Mouse (Mus musculus) CH12.LX (cell line): ENCODE measurements around the gene Xylb. TPM values are rescaled to one million over a fixed set of nuclear protein-coding genes. Genes with fewer than 3 reads are reported as not detected.

ENCODE experiments used
- DNase-seq: peaks from one replicate; pipeline ENCODE4 v3.0.0-alpha.2; 2013; ENCODE audit errors: extremely low read depth
- H3K27ac ChIP-seq: 2 replicates; pipeline ENCODE4 v1.5.1; 2012; ENCODE audit warnings: low read depth, mild to moderate bottlenecking, control low read depth, moderate library complexity; ENCODE audit not compliant: insufficient read depth
- H3K27me3 ChIP-seq: replicated peaks from 2 replicates; pipeline ENCODE3; 2012; ENCODE audit warnings: inconsistent platforms
- H3K36me3 ChIP-seq, 2 experiments: replicated peaks in 1 of 2; 2 replicates each; pipeline versions ENCODE3 to v1.6.1; 2012; ENCODE audit warnings: inconsistent platforms in 1 of 2, low read length in 1 of 2, mild to moderate bottlenecking in 1 of 2, mixed read lengths in 1 of 2, moderate library complexity in 1 of 2; ENCODE audit not compliant: control insufficient read depth in 1 of 2, insufficient read depth in 1 of 2
- H3K4me1 ChIP-seq, 2 experiments: 2 replicates each; pipeline ENCODE4 v1.6.1; 2012; ENCODE audit warnings: inconsistent platforms in 1 of 2, moderate library complexity in 1 of 2; ENCODE audit not compliant: insufficient read depth in 2 of 2, control insufficient read depth in 1 of 2
- H3K4me2 ChIP-seq: 2 replicates; pipeline ENCODE4 v1.6.1; 2012; ENCODE audit warnings: low read depth, mild to moderate bottlenecking, control low read depth; ENCODE audit not compliant: poor library complexity, insufficient read depth, severe bottlenecking
- H3K4me3 ChIP-seq, 3 experiments: fragments of 150-350 bp in 1 of 3; sonication (generic) in 1 of 3; replicated peaks in 1 of 3; 2 replicates each; pipeline versions ENCODE3 to v1.5.1; 2011 to 2012; ENCODE audit warnings: low read depth in 2 of 3, low read length in 2 of 3, mild to moderate bottlenecking in 2 of 3, moderate library complexity in 2 of 3, control low read depth in 1 of 3, improper control_type of control experiment in 1 of 3, inconsistent platforms in 1 of 3, mixed read lengths in 1 of 3; ENCODE audit not compliant: poor library complexity in 1 of 3
- H3K79me2 ChIP-seq: replicated peaks from 2 replicates; pipeline ENCODE4 v1.6.1; 2012; ENCODE audit warnings: mild to moderate bottlenecking, moderate library complexity; ENCODE audit not compliant: control insufficient read depth, poor library complexity, insufficient read depth, severe bottlenecking; ENCODE audit errors: extremely low read depth
- H3K9ac ChIP-seq: 2 replicates; pipeline ENCODE4 v1.6.1; 2012; ENCODE audit warnings: low read depth, mild to moderate bottlenecking, control low read depth, moderate library complexity; ENCODE audit not compliant: insufficient read depth
- H3K9me3 ChIP-seq: replicated peaks from 2 replicates; pipeline ENCODE3; 2012; ENCODE audit warnings: low read length, inconsistent platforms, mixed read lengths
- BHLHE40 ChIP-seq: IDR thresholded peaks from 2 replicates; pipeline ENCODE4 v1.6.1; 2011; ENCODE audit warnings: mild to moderate bottlenecking, low read depth, low read length, improper control_type of control experiment
- CHD2 ChIP-seq: IDR thresholded peaks from 2 replicates; pipeline ENCODE4 v1.6.1; 2011; ENCODE audit warnings: low read length, improper control_type of control experiment
- CTCF ChIP-seq, 2 experiments: IDR thresholded peaks in 1 of 2; conservative IDR thresholded peaks in 1 of 2; 2 replicates each; pipeline ENCODE4 v1.5.1; 2011 to 2012; ENCODE audit warnings: low read depth in 2 of 2, low read length in 2 of 2, improper control_type of control experiment in 1 of 2, inconsistent platforms in 1 of 2, mild to moderate bottlenecking in 1 of 2, moderate library complexity in 1 of 2
- ELF1 ChIP-seq: IDR thresholded peaks from 2 replicates; pipeline ENCODE4 v1.6.1; 2014; ENCODE audit warnings: low read depth, mild to moderate bottlenecking, inconsistent platforms, low read length, improper control_type of control experiment
- EP300 ChIP-seq: IDR thresholded peaks from 2 replicates; pipeline ENCODE4 v1.6.1; 2011; ENCODE audit warnings: low read length, improper control_type of control experiment
- ETS1 ChIP-seq: conservative IDR thresholded peaks from 2 replicates; pipeline ENCODE4 v1.6.1; 2012; ENCODE audit warnings: low read depth, mild to moderate bottlenecking, inconsistent platforms, low read length, improper control_type of control experiment, moderate library complexity
- HCFC1 ChIP-seq: IDR thresholded peaks from 2 replicates; pipeline ENCODE4 v1.6.1; 2012; ENCODE audit warnings: low read depth, mild to moderate bottlenecking, inconsistent platforms, low read length, improper control_type of control experiment
- JUN ChIP-seq: IDR thresholded peaks from 2 replicates; pipeline ENCODE4 v1.6.1; 2011; ENCODE audit warnings: low read depth, mild to moderate bottlenecking, low read length, improper control_type of control experiment, moderate library complexity; ENCODE audit not compliant: insufficient read depth
- JUND ChIP-seq: conservative IDR thresholded peaks from 2 replicates; pipeline ENCODE4 v1.6.1; 2011; ENCODE audit warnings: low read depth, low read length, improper control_type of control experiment
- KAT2A ChIP-seq: IDR thresholded peaks from 2 replicates; pipeline ENCODE4 v1.6.1; 2012; ENCODE audit warnings: low read length, improper control_type of control experiment, inconsistent platforms; ENCODE audit not compliant: insufficient replicate concordance
- MAFK ChIP-seq: IDR thresholded peaks from 2 replicates; pipeline ENCODE4 v1.6.1; 2011; ENCODE audit warnings: low read length, improper control_type of control experiment; ENCODE audit not compliant: insufficient replicate concordance
- MAZ ChIP-seq: IDR thresholded peaks from 2 replicates; pipeline ENCODE4 v1.6.1; 2012; ENCODE audit warnings: low read depth, mild to moderate bottlenecking, inconsistent platforms, low read length, improper control_type of control experiment, moderate library complexity
- MXI1 ChIP-seq: IDR thresholded peaks from 2 replicates; pipeline ENCODE4 v1.6.1; 2011; ENCODE audit warnings: mild to moderate bottlenecking, low read depth, low read length, improper control_type of control experiment
- MYC ChIP-seq: IDR thresholded peaks from 2 replicates; pipeline ENCODE4 v1.6.1; 2011; ENCODE audit warnings: low read depth, mild to moderate bottlenecking, improper control_type of control experiment, low read length
- NRF1 ChIP-seq: IDR thresholded peaks from 2 replicates; pipeline ENCODE4 v1.6.1; 2014; ENCODE audit warnings: low read depth, mild to moderate bottlenecking, inconsistent platforms, low read length, improper control_type of control experiment, moderate library complexity
- POLR2A ChIP-seq: IDR thresholded peaks from 2 replicates; pipeline ENCODE4 v1.6.1; 2011; ENCODE audit warnings: low read depth, mild to moderate bottlenecking, improper control_type of control experiment, low read length
- POLR2AphosphoS2 ChIP-seq: IDR thresholded peaks from 2 replicates; pipeline ENCODE4 v1.6.1; 2011; ENCODE audit warnings: low read depth, low read length, improper control_type of control experiment
- RCOR1 ChIP-seq: conservative IDR thresholded peaks from 2 replicates; pipeline ENCODE4 v1.6.1; 2012; ENCODE audit warnings: low read depth, mild to moderate bottlenecking, inconsistent platforms, low read length, improper control_type of control experiment
- SIN3A ChIP-seq: IDR thresholded peaks from 2 replicates; pipeline ENCODE4 v1.6.1; 2012; ENCODE audit warnings: low read length, improper control_type of control experiment, inconsistent platforms
- TCF12 ChIP-seq: IDR thresholded peaks from 2 replicates; pipeline ENCODE4 v1.6.1; 2014; ENCODE audit warnings: low read depth, mild to moderate bottlenecking, inconsistent platforms, low read length, improper control_type of control experiment
- UBTF ChIP-seq: IDR thresholded peaks from 2 replicates; pipeline ENCODE4 v1.6.1; 2012; ENCODE audit warnings: low read depth, mild to moderate bottlenecking, inconsistent platforms, low read length, improper control_type of control experiment, moderate library complexity
- USF1 ChIP-seq: IDR thresholded peaks from 2 replicates; pipeline ENCODE4 v1.6.1; 2014; ENCODE audit warnings: low read depth, mild to moderate bottlenecking, inconsistent platforms, low read length, improper control_type of control experiment
- dilution Hi-C: fragments of 300-500 bp; cut with MboI; formaldehyde crosslinking; loops from 2 replicates; pipeline ENCODE4 v1.14.3; 2020; ENCODE audit warnings: low sequenced_read_pairs; ENCODE audit not compliant: extremely low pct_unique_long_range_greater_than_20kb, extremely low pct_ligation_motif_present
- in situ Hi-C: fragments of 300-500 bp; cut with MboI; formaldehyde crosslinking; loops from 3 replicates; pipeline ENCODE4 v1.14.3; 2019; ENCODE audit warnings: low sequenced_read_pairs, low pct_ligation_motif_present, low pct_unique_long_range_greater_than_20kb, mixed read lengths
- polyA plus RNA-seq: library from polyadenylated mRNA; unstranded; fragments of >175 nt; gene quantifications from 2 replicates; pipeline ENCODE4 v1.2.1, GENCODE M21; 2012; ENCODE audit warnings: low read depth; ENCODE audit not compliant: insufficient read length
- total RNA-seq, 2 experiments: library from RNA; depleted of rRNA; stranded (reverse); fragments of 300-350 nt in 1 of 2; fragments of >200 nt in 1 of 2; gene quantifications; 2 replicates each; pipeline ENCODE4 v1.2.3; 2012 to 2014

The Xylb gene
- total and polyA plus RNA-seq, 3 experiments: 2.5 to 7.1 (median 4.8) TPM

- TF ChIP-seq KAT2A: no peak
- TF ChIP-seq, all 38 proteins: peak for 0
These were observed 26.8 kb upstream of the Xylb start (continued) for GRCm38 (mm10) chr9:119330186-119330963.

DNA sequence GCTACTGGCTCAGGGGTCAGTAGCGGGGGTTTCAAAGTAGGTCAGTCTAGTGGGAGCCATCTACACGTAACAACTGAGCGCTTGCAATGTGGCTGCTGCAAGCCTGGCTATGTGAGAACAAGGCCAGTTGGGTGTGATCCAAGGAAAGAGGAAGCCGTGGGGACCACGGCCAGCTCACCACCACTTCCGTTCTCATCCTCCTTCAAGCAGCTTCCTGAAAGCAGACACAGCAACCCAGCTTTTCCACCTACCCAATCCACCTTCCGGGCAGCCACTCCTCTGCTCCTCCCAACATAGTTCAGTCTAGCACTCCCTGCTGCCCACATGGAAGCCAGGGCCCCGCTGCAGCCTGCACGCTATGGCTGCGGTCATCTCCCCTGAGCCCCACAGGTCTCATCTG, 22.9 kb upstream of the Xylb start:
- H3K36me3 ChIP-seq: peaks cover 18 to 37% of the 10 kb centered on the region in 2 experiments
- dilution Hi-C loops: no loop called here
- no peaks in the 10 kb centered on the region for H3K27me3 ChIP-seq
- no peak for DNase-seq
- no peak overlapping the region for H3K9ac ChIP-seq
- peaks cover 2 to 41% of the 10 kb centered on the region in 2 experiments; a peak in 3 of 4 replicates for H3K4me1 ChIP-seq
- H3K4me3 ChIP-seq: no peak overlapping the region
- H3K4me2 ChIP-seq: no peak overlapping the region
- in situ Hi-C loops: no loop called here
- no peaks in the 10 kb centered on the region for H3K9me3 ChIP-seq
- H3K27ac ChIP-seq: no peak overlapping the region
- TF ChIP-seq UBTF: no peak
- no peaks in the 10 kb centered on the region; the same call in 1 of the 2 replicates for H3K79me2 ChIP-seq

- peaks cover 2 to 41% of the 10 kb centered on the region in 2 experiments; a peak in 3 of 4 replicates for H3K4me1 ChIP-seq
- in situ Hi-C loops: no loop called here
These were observed 22.3 kb upstream of the Xylb start for GRCm38 (mm10) chr9:119334834-119335233.

DNA sequence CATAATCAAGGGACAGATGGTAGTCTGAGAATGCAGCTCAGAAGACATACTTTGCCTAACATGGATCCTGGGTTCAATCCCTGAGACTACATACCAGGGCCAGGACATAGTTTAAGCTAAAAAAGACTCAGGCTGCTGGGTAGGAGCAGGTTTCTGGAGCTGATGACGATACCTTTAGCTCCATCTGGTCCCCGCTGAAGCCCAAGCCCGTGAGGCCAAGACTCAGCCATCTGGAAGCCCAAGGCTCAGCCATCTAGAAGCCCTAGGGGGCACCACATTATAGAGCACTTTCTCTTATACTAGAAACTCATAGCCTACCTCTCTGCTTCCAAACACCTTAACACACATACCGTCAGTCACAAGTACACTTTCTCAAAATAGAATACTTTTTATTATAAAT, 21.6 kb upstream of the Xylb start:
- Histone ChIP-seq H3K9me3 (no peaks in the 10 kb centered on the region), H3K4me1 (peaks cover 2 to 38% of the 10 kb centered on the region in 2 experiments; a peak in 3 of 4 replicates), H3K79me2 (no peaks in the 10 kb centered on the region; the same call in 1 of the 2 replicates), H3K4me2 (no peak overlapping the region), H3K9ac (no peak overlapping the region), H3K4me3 (no peak overlapping the region), H3K36me3 (peaks cover 18 to 37% of the 10 kb centered on the region in 2 experiments), H3K27me3 (no peaks in the 10 kb centered on the region), H3K27ac (no peak overlapping the region)
- dilution Hi-C loops: no loop called here
- DNase-seq: no peak
- no peak for TF ChIP-seq HCFC1
- TF ChIP-seq BHLHE40: no peak
- no peak for TF ChIP-seq KAT2A
- TF ChIP-seq CTCF (conservative IDR thresholded peaks at IDR 0.05 in 1 of 2, IDR thresholded peaks at IDR 0.05 in 1 of 2; ENCODE audit: low read depth in 2 of 2, low read length in 2 of 2): no peak
- no peak for TF ChIP-seq NRF1
- TF ChIP-seq TCF12: no peak
- no peak for TF ChIP-seq MXI1
- TF ChIP-seq RCOR1: no peak
- no peak for TF ChIP-seq MAFK
- TF ChIP-seq ETS1: no peak
- no peak for TF ChIP-seq SIN3A
- TF ChIP-seq POLR2AphosphoS2: no peak
- in situ Hi-C loops: no loop called here

More at GRCm38 (mm10) chr9:119334834-119335233, 22.3 kb upstream of the Xylb start:
- H3K9me3 ChIP-seq: no peaks in the 10 kb centered on the region
- dilution Hi-C loops: no loop called here
- DNase-seq: no peak
- peaks cover 18 to 37% of the 10 kb centered on the region in 2 experiments for H3K36me3 ChIP-seq
- no peak overlapping the region for H3K9ac ChIP-seq
- TF ChIP-seq MXI1 (no peak), EP300 (no peak), JUND (no peak), MAZ (no peak), POLR2A (no peak), MYC (no peak), CHD2 (no peak), JUN (no peak), USF1 (no peak), ELF1 (no peak), POLR2AphosphoS2 (no peak)
- TF ChIP-seq, all 38 proteins: peak for 0
- Histone ChIP-seq H3K27me3 (no peaks in the 10 kb centered on the region), H3K4me3 (no peak overlapping the region), H3K4me2 (no peak overlapping the region), H3K27ac (no peak overlapping the region), H3K79me2 (no peaks in the 10 kb centered on the region; the same call in 1 of the 2 replicates)
